8 mouse cellular contexts compared by ENCODE assay signal in genomic region chr1:152386188-152386835, GRCm38 (mm10). TPM values are rescaled to one million over a fixed set of nuclear protein-coding genes. Genes with fewer than 3 reads are reported as not detected.
A peak's percentile ranks its signal among the peaks of the same experiment; 100 is the strongest.
DNase-seq lines count a peak whose midpoint lies in the region; ATAC-seq lines count a peak whose summit lies in the region.

Tsen15 (minus strand) TSS chr1:152386688.

- peak; percentile 100 for ATAC-seq in megakaryocyte, adult 5-6 weeks (ENCODE audit: poor library complexity, severe bottlenecking)

- DNase-seq in adipocyte (ENCODE audit: low spot score), result peak; percentile 73
- peak; percentile 90 for DNase-seq in embryo, embryonic 10 days (ENCODE audit: low spot score)
- peak; percentile 82 for DNase-seq in gastrocnemius, postnatal 10 days
- peak; percentile 82 for DNase-seq in induced T-regulatory cell, adult 2 months (ENCODE audit: low read depth)
- peak; percentile 76 to 79 for DNase-seq in left cerebral cortex, adult 8-10 months (ENCODE audit: low spot score in 2 of 2)
- peak; percentile 91 for DNase-seq in right cerebral cortex, adult 18-20 months
- peak; percentile 83 for DNase-seq in urinary bladder, adult 2 months (ENCODE audit: low spot score)

RNA-seq across cellular contexts. Expression of gene Tsen15, which starts in this region (rescaled TPM):
- 10 to 100 TPM; 15.1 to 20.5 TPM for total RNA-seq in gastrocnemius, postnatal 10 days (2021)
- total RNA-seq in left cerebral cortex, adult 8-10 months (2022), result 10 to 100 TPM; 31.9 to 36.0 (median 34.4) TPM
- 16.9 and 24.7 TPM in 2 replicates for total RNA-seq in megakaryocyte, adult 5-6 weeks (2015)
- total RNA-seq in megakaryocyte, adult 5-6 weeks (2017), result 13.0 and 18.7 TPM in 2 replicates
- 25.9 and 30.1 TPM in 2 replicates for polyA plus RNA-seq in urinary bladder, adult 2 months (2012; rRNA removed)

Comparison
In these comparisons a context has a peak if more than half of its experiments do, and no peak if none do; other contexts are left out.
1. Peak in every context shown above with its lines: DNase-seq and ATAC-seq.